Mouse (Mus musculus) forebrain, embryonic 15.5 days (tissue): ENCODE measurements at regions not wholly inside any gene's neighbourhood (a gene's known extent, or its start where the extent isn't known, plus 50 kb on each side); places are given as distances from the start of the nearest gene placed in this dataset.

Source experiments
- ATAC-seq: fragments of 200-750 bp; cut with Nextera tagmentation; replicated peaks from 2 replicates; pipeline ENCODE4 v1.8.0; 2017; ENCODE audit warnings: mild to moderate bottlenecking, moderate TSS enrichment, moderate library complexity
- H3K27ac ChIP-seq: fragments of 300-500 bp; sonication (generic); replicated peaks from 2 replicates; pipeline ENCODE4 v1.5.1; 2015; ENCODE audit warnings: mild to moderate bottlenecking, inconsistent platforms
- H3K27me3 ChIP-seq: fragments of 300-500 bp; sonication (generic); 2 replicates; pipeline ENCODE4 v1.6.1; 2015; ENCODE audit warnings: inconsistent platforms
- H3K36me3 ChIP-seq: fragments of 300-500 bp; sonication (generic); 2 replicates; pipeline ENCODE4 v1.6.1; 2015; ENCODE audit warnings: mild to moderate bottlenecking, inconsistent platforms
- H3K4me1 ChIP-seq: fragments of 300-500 bp; sonication (generic); 2 replicates; pipeline ENCODE4 v1.6.1; 2015; ENCODE audit warnings: inconsistent platforms
- H3K4me2 ChIP-seq: fragments of 300-500 bp; sonication (generic); replicated peaks from 2 replicates; pipeline ENCODE4 v1.6.1; 2015; ENCODE audit warnings: mild to moderate bottlenecking, inconsistent platforms
- H3K4me3 ChIP-seq: fragments of 300-500 bp; sonication (generic); 2 replicates; pipeline ENCODE4 v1.5.1; 2015; ENCODE audit warnings: mild to moderate bottlenecking, inconsistent platforms
- H3K9ac ChIP-seq: fragments of 300-500 bp; sonication (generic); replicated peaks from 2 replicates; pipeline ENCODE4 v1.6.1; 2015; ENCODE audit warnings: mild to moderate bottlenecking, inconsistent platforms
- H3K9me3 ChIP-seq: fragments of 300-500 bp; sonication (generic); 2 replicates; pipeline ENCODE4 v1.6.1; 2016; ENCODE audit warnings: inconsistent platforms
- WGBS: fragments of 180-500 bp; shearing (Covaris S2); methylation state at CpG from one replicate; pipeline ENCODE4 v1.1.7; 2015; ENCODE audit warnings: mixed read lengths; 5-methylcytosine and 5-hydroxymethylcytosine counted together

DNA sequence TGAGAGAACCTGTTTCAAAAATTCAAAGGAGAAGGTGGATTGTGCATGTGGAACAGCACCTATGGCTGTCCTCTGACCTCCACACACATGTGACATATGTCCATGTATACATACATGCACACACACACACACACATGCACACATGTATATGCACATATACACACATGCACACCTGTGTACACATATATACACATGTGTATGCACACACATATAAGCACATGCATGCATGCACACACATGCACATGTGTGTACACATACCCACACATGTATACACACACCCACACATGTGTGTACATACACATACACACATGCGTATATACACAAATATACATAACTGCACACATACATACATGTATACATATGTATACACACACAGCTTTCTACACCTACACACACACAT, 326.1 kb upstream of the Runx1 start:
- Histone ChIP-seq H3K27me3 (no peaks in the 10 kb centered on the region), H3K4me2 (no peak overlapping the region), H3K4me1 (0 out of 2 replicates have a peak, but pooled peaks cover 4% of the 10 kb centered on the region), H3K4me3 (no peak overlapping the region), H3K9ac (no peak overlapping the region), H3K27ac (no peak overlapping the region), H3K9me3 (no peaks in the 10 kb centered on the region), H3K36me3 (no peaks in the 10 kb centered on the region)
- 100% methylated on average over 1 of the region's 1 CpGs for WGBS
- ATAC-seq: no peak

DNA sequence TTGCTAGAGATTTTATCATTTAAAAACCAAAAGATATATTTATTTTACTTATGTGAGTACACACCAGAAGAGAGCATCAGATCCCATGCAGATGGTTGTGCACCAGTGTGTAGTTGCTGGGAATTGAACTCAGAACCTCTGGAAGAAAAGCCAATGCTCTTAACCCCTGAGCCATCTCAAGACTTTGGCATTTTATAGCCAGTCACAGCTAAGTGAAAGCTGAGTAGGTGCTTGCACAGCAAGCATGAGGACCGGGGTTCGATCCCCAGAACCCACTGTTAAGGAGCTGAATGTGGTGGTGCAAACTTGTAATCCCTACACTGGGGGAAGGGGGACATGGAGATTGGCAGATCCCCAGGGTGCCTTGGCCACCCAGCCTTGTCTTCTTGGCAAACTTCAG, 325.7 kb upstream of the Runx1 start:
- Histone ChIP-seq H3K36me3 (no peaks in the 10 kb centered on the region), H3K27me3 (no peaks in the 10 kb centered on the region), H3K4me1 (0 out of 2 replicates have a peak, but pooled peaks cover 4% of the 10 kb centered on the region), H3K4me2 (no peak overlapping the region), H3K9me3 (no peaks in the 10 kb centered on the region), H3K27ac (no peak overlapping the region), H3K9ac (no peak overlapping the region), H3K4me3 (no peak overlapping the region)
- no peak for ATAC-seq
- WGBS: 93% methylated on average over 2 of the region's 2 CpGs

- Histone ChIP-seq H3K27ac (no peak overlapping the region), H3K9ac (no peak overlapping the region), H3K9me3 (no peaks in the 10 kb centered on the region), H3K36me3 (no peaks in the 10 kb centered on the region), H3K4me2 (no peak overlapping the region), H3K4me3 (no peak overlapping the region), H3K4me1 (0 out of 2 replicates have a peak, but pooled peaks cover 4% of the 10 kb centered on the region), H3K27me3 (no peaks in the 10 kb centered on the region)
- WGBS: 80% methylated on average over 12 of the region's 12 CpGs
- ATAC-seq: no peak
These were observed 324.5 kb upstream of the Runx1 start for GRCm38 (mm10) chr16:93150451-93150850.

DNA sequence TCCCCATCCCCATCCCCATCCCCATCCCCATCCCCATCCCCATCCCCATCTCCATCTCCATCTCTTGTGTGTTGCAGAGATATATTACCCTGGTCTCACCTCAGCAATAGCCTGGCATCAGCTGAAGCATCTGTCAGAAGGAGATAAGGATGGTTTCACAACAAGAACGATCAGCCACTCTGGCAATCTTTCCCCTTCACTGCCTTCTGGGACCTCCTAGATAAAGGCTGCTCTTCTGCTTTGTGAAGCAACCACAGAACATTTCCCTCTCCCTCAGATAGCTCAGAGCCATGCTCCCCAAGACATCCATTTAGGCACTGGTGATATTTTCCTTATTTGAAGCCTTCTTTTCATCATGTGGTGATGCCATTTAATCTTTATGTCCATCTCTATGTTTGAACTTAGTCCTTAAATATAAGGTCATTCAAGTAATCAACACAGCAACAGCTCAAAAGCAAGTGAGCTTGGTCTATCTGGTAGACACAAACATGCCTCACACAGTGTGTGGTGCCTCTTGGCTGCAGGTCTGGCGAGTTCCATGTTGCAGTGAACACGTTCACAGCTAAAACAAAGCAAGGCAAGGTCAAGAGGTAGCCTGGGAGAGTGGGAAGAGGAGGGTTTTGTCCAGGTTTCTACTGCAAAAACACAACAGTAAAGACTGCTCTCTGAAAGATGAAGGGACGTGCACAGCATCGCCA, 321.7 kb upstream of the Runx1 start:
- WGBS: 80% methylated on average over 5 of the region's 5 CpGs
- Histone ChIP-seq H3K27me3 (no peaks in the 10 kb centered on the region), H3K27ac (no peak overlapping the region), H3K4me1 (0 out of 2 replicates have a peak, but pooled peaks cover 7% of the 10 kb centered on the region), H3K9me3 (no peaks in the 10 kb centered on the region), H3K9ac (no peak overlapping the region), H3K4me3 (no peak overlapping the region), H3K4me2 (no peak overlapping the region), H3K36me3 (no peaks in the 10 kb centered on the region)
- no peak for ATAC-seq

DNA sequence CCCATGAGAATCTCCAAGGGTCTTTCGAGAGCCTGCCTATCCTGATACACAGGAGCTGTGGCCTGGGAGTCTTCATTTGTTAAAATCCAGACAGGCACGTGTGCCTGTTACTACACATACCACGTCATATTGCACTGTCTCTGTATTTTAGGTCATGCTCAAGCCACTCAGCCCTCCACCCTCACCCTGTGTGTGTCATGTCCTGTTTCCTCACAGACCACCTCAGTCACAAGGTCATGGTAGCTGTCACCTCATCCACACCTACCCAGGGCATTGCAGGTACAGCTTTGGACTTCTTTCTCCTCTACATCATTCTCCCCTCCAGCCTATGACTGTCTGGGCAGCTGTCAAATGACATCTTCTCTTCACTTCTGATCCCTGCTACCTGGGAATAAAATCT, 320.9 kb upstream of the Runx1 start:
- Histone ChIP-seq H3K4me2 (no peak overlapping the region), H3K27me3 (no peaks in the 10 kb centered on the region), H3K4me1 (0 out of 2 replicates have a peak, but pooled peaks cover 11% of the 10 kb centered on the region), H3K27ac (no peak overlapping the region), H3K9ac (no peak overlapping the region), H3K9me3 (no peaks in the 10 kb centered on the region), H3K4me3 (no peak overlapping the region), H3K36me3 (no peaks in the 10 kb centered on the region)
- WGBS: 88% methylated on average over 3 of the region's 3 CpGs
- ATAC-seq: no peak

GRCm38 (mm10) chr16:93145617-93146016, 319.7 kb upstream of the Runx1 start:
- Histone ChIP-seq H3K4me1 (0 out of 2 replicates have a peak, but pooled peaks cover 11% of the 10 kb centered on the region), H3K27me3 (no peaks in the 10 kb centered on the region), H3K9ac (no peak overlapping the region), H3K9me3 (no peaks in the 10 kb centered on the region), H3K27ac (no peak overlapping the region), H3K36me3 (no peaks in the 10 kb centered on the region), H3K4me3 (no peak overlapping the region), H3K4me2 (no peak overlapping the region)
- WGBS: 73% methylated on average over 3 of the region's 3 CpGs
- ATAC-seq: no peak

- no peak for ATAC-seq
These were observed 318.1 kb upstream of the Runx1 start for GRCm38 (mm10) chr16:93144033-93144432.

GRCm38 (mm10) chr16:93143164-93143563, 317.2 kb upstream of the Runx1 start:
- 43% methylated on average over 10 of the region's 10 CpGs for WGBS
- Histone ChIP-seq H3K27ac (no peak overlapping the region), H3K9ac (no peak overlapping the region), H3K4me2 (no peak overlapping the region), H3K9me3 (no peaks in the 10 kb centered on the region), H3K36me3 (no peaks in the 10 kb centered on the region), H3K4me3 (no peak overlapping the region), H3K4me1 (0 out of 2 replicates have a peak, but pooled peaks cover 11% of the 10 kb centered on the region), H3K27me3 (no peaks in the 10 kb centered on the region)
- ATAC-seq: no peak

More at GRCm38 (mm10) chr16:93144033-93144432, 318.1 kb upstream of the Runx1 start:
- Histone ChIP-seq H3K4me2 (no peak overlapping the region), H3K4me3 (no peak overlapping the region), H3K27me3 (no peaks in the 10 kb centered on the region), H3K36me3 (no peaks in the 10 kb centered on the region), H3K27ac (no peak overlapping the region), H3K4me1 (0 out of 2 replicates have a peak, but pooled peaks cover 11% of the 10 kb centered on the region), H3K9ac (no peak overlapping the region), H3K9me3 (no peaks in the 10 kb centered on the region)
- WGBS: 93% methylated on average over 5 of the region's 5 CpGs

DNA sequence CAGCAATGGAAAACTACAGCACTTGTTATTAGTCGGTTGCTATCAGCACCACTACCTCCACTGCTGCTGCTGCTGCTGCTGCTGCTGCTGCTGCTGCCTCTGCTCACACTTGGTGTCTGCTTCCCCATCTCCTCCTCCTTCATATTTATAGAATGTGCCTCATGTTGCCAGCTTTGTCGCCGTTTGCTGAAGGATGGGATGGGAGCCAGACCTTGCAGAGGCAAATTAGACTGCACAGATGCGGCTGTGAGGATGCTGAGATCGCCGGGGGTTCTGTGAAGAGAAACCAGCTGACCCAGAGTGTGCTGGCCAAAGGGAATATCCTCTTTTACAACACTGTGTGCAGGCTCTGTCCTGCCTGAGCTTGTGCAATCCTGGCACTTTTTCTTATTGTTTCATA, 316.0 kb upstream of the Runx1 start:
- H3K9ac ChIP-seq: no peak overlapping the region
- no peak overlapping the region for H3K4me2 ChIP-seq
- H3K9me3 ChIP-seq: no peaks in the 10 kb centered on the region
- no peak overlapping the region for H3K27ac ChIP-seq
- H3K4me3 ChIP-seq: no peak overlapping the region
- H3K36me3 ChIP-seq: no peaks in the 10 kb centered on the region
- WGBS: 52% methylated on average over 6 of the region's 6 CpGs
- H3K27me3 ChIP-seq: no peaks in the 10 kb centered on the region
- ATAC-seq: no peak
- 0 out of 2 replicates have a peak, but pooled peaks cover 11% of the 10 kb centered on the region for H3K4me1 ChIP-seq

GRCm38 (mm10) chr16:93140535-93141110, 314.7 kb upstream of the Runx1 start:
- no peak overlapping the region for H3K4me3 ChIP-seq
- 0 out of 2 replicates have a peak, but pooled peaks cover 11% of the 10 kb centered on the region for H3K4me1 ChIP-seq
- no peak for ATAC-seq
- H3K9ac ChIP-seq: no peak overlapping the region
- H3K4me2 ChIP-seq: no peak overlapping the region
- 29% methylated on average over 15 of the region's 15 CpGs for WGBS
- H3K27me3 ChIP-seq: no peaks in the 10 kb centered on the region
- H3K36me3 ChIP-seq: no peaks in the 10 kb centered on the region
- H3K27ac ChIP-seq: no peak overlapping the region
- H3K9me3 ChIP-seq: no peaks in the 10 kb centered on the region

DNA sequence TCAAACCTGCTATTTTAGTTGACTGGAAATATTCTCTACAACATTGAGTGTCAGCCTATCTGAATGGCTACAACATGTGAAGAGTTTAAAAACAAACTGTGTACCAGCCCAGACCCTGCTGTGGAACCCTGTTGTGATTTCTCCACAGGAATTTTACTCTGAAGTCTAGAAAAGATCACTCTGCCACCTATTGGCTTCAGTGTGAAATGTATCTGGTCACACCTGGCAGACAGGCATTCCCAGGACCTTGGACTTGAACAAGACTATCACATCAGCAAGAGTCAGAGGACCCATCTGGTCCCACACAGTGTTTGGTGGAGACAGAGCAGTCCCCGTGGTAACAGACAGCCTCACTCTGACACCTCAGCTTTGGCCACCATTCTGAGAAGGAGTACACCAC, 311.3 kb upstream of the Runx1 start:
- Histone ChIP-seq H3K4me1 (0 out of 2 replicates have a peak, but pooled peaks cover 4% of the 10 kb centered on the region), H3K27ac (no peak overlapping the region), H3K9me3 (no peaks in the 10 kb centered on the region), H3K4me3 (no peak overlapping the region), H3K9ac (no peak overlapping the region), H3K4me2 (no peak overlapping the region), H3K27me3 (no peaks in the 10 kb centered on the region), H3K36me3 (no peaks in the 10 kb centered on the region)
- ATAC-seq: no peak
- 56% methylated on average over 1 of the region's 1 CpGs for WGBS

DNA sequence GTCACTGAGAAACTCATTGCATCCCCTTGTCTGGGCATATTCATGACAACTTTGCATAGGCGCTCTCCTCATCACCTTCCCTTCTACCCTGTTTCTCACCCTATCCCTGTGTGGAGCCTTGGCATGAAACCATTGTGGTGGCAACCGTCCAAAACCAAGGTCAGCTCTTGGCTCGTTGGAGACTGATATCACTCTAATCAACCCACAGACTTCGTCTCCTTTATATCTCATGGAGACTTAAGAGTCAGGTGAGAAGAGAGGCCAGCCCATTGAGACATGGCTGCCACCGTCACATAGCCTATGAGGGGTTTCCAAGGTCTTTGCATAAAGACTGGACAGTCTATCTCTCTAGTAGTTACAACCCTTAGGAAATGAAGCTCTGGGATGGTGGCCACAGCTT, 305.5 kb upstream of the Runx1 start:
- H3K36me3 ChIP-seq: no peaks in the 10 kb centered on the region
- no peak overlapping the region for H3K27ac ChIP-seq
- WGBS: 85% methylated on average over 5 of the region's 5 CpGs
- H3K4me2 ChIP-seq: no peak overlapping the region
- no peaks in the 10 kb centered on the region for H3K9me3 ChIP-seq
- no peak overlapping the region for H3K9ac ChIP-seq
- H3K4me3 ChIP-seq: no peak overlapping the region
- no peak for ATAC-seq
- H3K4me1 ChIP-seq: no peaks in the 10 kb centered on the region
- no peaks in the 10 kb centered on the region for H3K27me3 ChIP-seq
